Mouse (Mus musculus): ENCODE data around the gene Ctc1. TPM values are rescaled to one million over a fixed set of nuclear protein-coding genes. Genes with fewer than 3 reads are reported as not detected.
A peak's percentile ranks its signal among the peaks of the same experiment; 100 is the strongest.
"Not testable (repeated sequence)": the region's sequence is repeated elsewhere in the genome, so short reads cannot be mapped to it uniquely, and the experiment has no call there.

Ctc1 gene
- 79.6 and 86.1 TPM in 2 replicates for polyA plus RNA-seq (2016; fragmentation: Nextera tagmentation; extraction: Ambion mirVana)

GRCm38 (mm10) chr11:69015644-69016441, at the start of gene Ctc1:
Gene Ctc1, plus strand, starts transcription at chr11:69015911.
- Histone ChIP-seq H3K4me3 (peak within 1 kb of the TSS; percentile 71), H3K27ac (peak within 1 kb of the TSS; percentile 96), H3K27me3 (ENCODE audit: poor library complexity, severe bottlenecking) (no peaks in the 10 kb centered on the region), H3K9me3 (no peaks in the 10 kb centered on the region), H3K4me1 (peaks cover 35% of the 10 kb centered on the region), H3K36me3 (replicated peaks) (peaks cover 4% of the 10 kb centered on the region)
- DNase-seq (ENCODE audit: extremely low spot score, low spot score): peak; percentile 94
- WGBS: 6% methylated on average over 38 of the region's 38 CpGs

- H3K4me1 ChIP-seq: peaks cover 27% of the 10 kb centered on the region
- no peak overlapping the region for H3K27ac ChIP-seq
- H3K4me3 ChIP-seq: peak overlapping the region; percentile 1; the same call in 1 of the 2 replicates
- H3K36me3 ChIP-seq (replicated peaks): 0 out of 2 replicates have a peak, but pooled peaks cover 9% of the 10 kb centered on the region
- DNase-seq (ENCODE audit: extremely low spot score, low spot score): no peak
- WGBS: 59% methylated on average over 1 of the region's 1 CpGs
- peaks cover 26% of the 10 kb centered on the region for H3K27me3 ChIP-seq (ENCODE audit: poor library complexity, severe bottlenecking)
- no peaks in the 10 kb centered on the region for H3K9me3 ChIP-seq
Measured at GRCm38 (mm10) chr11:68966554-68966953, 49.2 kb upstream of the Ctc1 start.

- Histone ChIP-seq H3K27ac (peak within 1 kb of the TSS; percentile 78), H3K27me3 (ENCODE audit: poor library complexity, severe bottlenecking) (peaks cover 26% of the 10 kb centered on the region), H3K4me1 (peaks cover 30% of the 10 kb centered on the region), H3K36me3 (replicated peaks) (0 out of 2 replicates have a peak, but pooled peaks cover 11% of the 10 kb centered on the region), H3K9me3 (no peaks in the 10 kb centered on the region), H3K4me3 (peak within 1 kb of the TSS; percentile 71)
- under 1% methylated on average over 50 of the region's 50 CpGs for WGBS
- DNase-seq (ENCODE audit: extremely low spot score, low spot score): peak; percentile 90
Measured at GRCm38 (mm10) chr11:68967337-68968282, 48.1 kb upstream of the Ctc1 start, which contains the start of gene Slc25a35. Gene Slc25a35, plus strand, starts transcription at chr11:68968131.

DNA sequence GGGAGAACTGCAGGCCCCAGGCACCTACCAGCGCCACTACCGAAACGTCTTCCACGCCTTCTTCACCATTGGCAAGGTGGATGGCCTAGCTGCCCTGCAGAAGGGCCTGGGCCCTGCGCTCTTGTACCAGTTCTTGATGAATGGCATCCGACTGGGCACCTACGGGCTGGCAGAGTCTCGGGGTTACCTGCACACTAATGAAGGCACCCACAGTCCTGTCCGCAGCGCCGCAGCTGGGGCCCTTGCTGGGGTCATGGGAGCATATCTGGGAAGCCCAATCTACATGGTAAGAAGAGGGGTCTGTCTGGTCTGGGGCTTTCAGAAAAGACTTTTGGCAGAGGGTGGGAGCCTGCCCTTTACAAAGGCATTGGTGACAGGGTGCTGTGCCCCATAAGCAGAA, 47.0 kb upstream of the Ctc1 start:
- peak overlapping the region; percentile 71; the same call in 1 of the 2 replicates for H3K4me3 ChIP-seq
- no peaks in the 10 kb centered on the region for H3K9me3 ChIP-seq
- peaks cover 26% of the 10 kb centered on the region for H3K27me3 ChIP-seq (ENCODE audit: poor library complexity, severe bottlenecking)
- H3K4me1 ChIP-seq: peaks cover 37% of the 10 kb centered on the region
- H3K27ac ChIP-seq: no peak overlapping the region
- no peak for DNase-seq (ENCODE audit: extremely low spot score, low spot score)
- 80% methylated on average over 11 of the region's 11 CpGs for WGBS
- H3K36me3 ChIP-seq (replicated peaks): 0 out of 2 replicates have a peak, but pooled peaks cover 11% of the 10 kb centered on the region

DNA sequence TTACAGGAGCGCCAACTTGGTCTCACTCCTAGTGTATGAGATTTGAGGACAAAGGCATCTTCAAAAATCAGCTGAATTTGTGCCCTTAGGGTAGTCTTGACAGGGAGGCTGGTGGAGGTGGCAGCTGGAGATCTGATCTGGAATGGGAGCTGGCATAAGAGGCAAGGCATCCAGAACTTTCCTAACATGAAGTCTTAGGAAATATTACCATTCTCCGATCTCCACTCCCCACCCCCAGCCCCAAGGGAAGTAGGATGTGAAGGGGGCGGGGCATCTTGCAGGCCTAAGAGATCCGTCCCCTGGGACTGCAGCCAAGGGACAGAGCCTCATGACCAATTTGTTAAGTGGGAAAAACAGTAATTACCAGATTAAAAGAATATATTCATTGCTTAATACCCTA, 45.5 kb upstream of the Ctc1 start:
- 80% methylated on average over 4 of the region's 4 CpGs for WGBS
- H3K4me1 ChIP-seq: peaks cover 43% of the 10 kb centered on the region
- 0 out of 2 replicates have a peak, but pooled peaks cover 11% of the 10 kb centered on the region for H3K36me3 ChIP-seq (replicated peaks)
- no peaks in the 10 kb centered on the region for H3K9me3 ChIP-seq
- no peak overlapping the region for H3K27ac ChIP-seq
- peaks cover 35% of the 10 kb centered on the region for H3K27me3 ChIP-seq (ENCODE audit: poor library complexity, severe bottlenecking)
- H3K4me3 ChIP-seq: no peak overlapping the region
- DNase-seq (ENCODE audit: extremely low spot score, low spot score): no peak

- Histone ChIP-seq H3K4me1 (peaks cover 26% of the 10 kb centered on the region), H3K4me3 (peak overlapping the region; percentile 58), H3K27me3 (ENCODE audit: poor library complexity, severe bottlenecking) (peaks cover 27% of the 10 kb centered on the region), H3K36me3 (replicated peaks) (0 out of 2 replicates have a peak, but pooled peaks cover 11% of the 10 kb centered on the region), H3K27ac (peak overlapping the region; percentile 83)
- DNase-seq (ENCODE audit: extremely low spot score, low spot score): peak; percentile 90
- under 1% methylated on average over 38 of the region's 38 CpGs for WGBS
- not testable (repeated sequence) for H3K9me3 ChIP-seq
Measured at GRCm38 (mm10) chr11:68973250-68974058, 42.3 kb upstream of the Ctc1 start.

- Histone ChIP-seq H3K9me3 (no peaks in the 10 kb centered on the region), H3K36me3 (replicated peaks) (0 out of 2 replicates have a peak, but pooled peaks cover 11% of the 10 kb centered on the region), H3K27ac (peak overlapping the region; percentile 83), H3K27me3 (ENCODE audit: poor library complexity, severe bottlenecking) (peaks cover 21% of the 10 kb centered on the region), H3K4me1 (peaks cover 22% of the 10 kb centered on the region), H3K4me3 (peak overlapping the region; percentile 58)
- 22% methylated on average over 6 of the region's 6 CpGs for WGBS
- DNase-seq (ENCODE audit: extremely low spot score, low spot score): no peak
Measured at GRCm38 (mm10) chr11:68974059-68974450, 41.7 kb upstream of the Ctc1 start.

DNA sequence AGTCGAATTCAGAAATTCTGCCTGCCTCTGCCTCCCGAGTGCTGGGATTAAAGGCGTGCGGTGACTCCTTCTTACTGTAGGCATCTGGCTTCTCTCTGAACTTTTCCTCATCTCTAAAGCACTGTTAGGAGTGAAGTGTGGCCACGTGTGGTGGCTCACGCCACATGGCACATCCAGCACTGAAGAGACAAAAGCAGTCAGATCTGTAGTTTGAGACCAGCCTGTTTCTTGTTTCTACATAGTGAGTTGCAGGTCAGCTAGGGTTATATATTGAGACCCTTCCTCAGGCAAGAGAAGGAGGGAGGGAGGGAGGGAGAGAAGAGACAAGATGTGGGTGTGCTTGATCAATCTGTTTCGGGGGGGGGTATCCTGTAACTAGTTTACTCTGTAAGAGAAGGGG, 40.6 kb upstream of the Ctc1 start, which contains the start of gene Rangrf:
Gene Rangrf (minus strand): TSS at position 101 of the 400 bp plus-strand sequence.
- DNase-seq (ENCODE audit: extremely low spot score, low spot score): no peak
- 88% methylated on average over 7 of the region's 7 CpGs for WGBS
- H3K27me3 ChIP-seq (ENCODE audit: poor library complexity, severe bottlenecking): 0 out of 2 replicates have a peak, but pooled peaks cover 11% of the 10 kb centered on the region
- H3K4me3 ChIP-seq: peak within 1 kb of the TSS; percentile 58
- H3K36me3 ChIP-seq (replicated peaks): 0 out of 2 replicates have a peak, but pooled peaks cover 8% of the 10 kb centered on the region
- H3K4me1 ChIP-seq: peaks cover 22% of the 10 kb centered on the region
- peak within 1 kb of the TSS; percentile 83; the same call in 1 of the 2 replicates for H3K27ac ChIP-seq
- no peaks in the 10 kb centered on the region for H3K9me3 ChIP-seq

GRCm38 (mm10) chr11:68975601-68976000, 40.1 kb upstream of the Ctc1 start:
- H3K27me3 ChIP-seq (ENCODE audit: poor library complexity, severe bottlenecking): 0 out of 2 replicates have a peak, but pooled peaks cover 10% of the 10 kb centered on the region
- H3K4me1 ChIP-seq: peaks cover 22% of the 10 kb centered on the region
- no peak overlapping the region for H3K27ac ChIP-seq
- H3K36me3 ChIP-seq (replicated peaks): 0 out of 2 replicates have a peak, but pooled peaks cover 8% of the 10 kb centered on the region
- H3K4me3 ChIP-seq: no peak overlapping the region
- no peaks in the 10 kb centered on the region for H3K9me3 ChIP-seq
- no peak for DNase-seq (ENCODE audit: extremely low spot score, low spot score)
- 72% methylated on average over 1 of the region's 1 CpGs for WGBS

- Histone ChIP-seq H3K9me3 (no peaks in the 10 kb centered on the region), H3K27ac (no peak overlapping the region), H3K36me3 (replicated peaks) (no peaks in the 10 kb centered on the region), H3K4me3 (no peak overlapping the region), H3K4me1 (peaks cover under 1% of the 10 kb centered on the region; the same call in 1 of the 2 replicates), H3K27me3 (ENCODE audit: poor library complexity, severe bottlenecking) (0 out of 2 replicates have a peak, but pooled peaks cover 10% of the 10 kb centered on the region)
- no peak for DNase-seq (ENCODE audit: extremely low spot score, low spot score)
- 67% methylated on average over 5 of the region's 5 CpGs for WGBS
Measured at GRCm38 (mm10) chr11:68979320-68979733, 36.4 kb upstream of the Ctc1 start.

- Histone ChIP-seq H3K27ac (no peak overlapping the region), H3K4me3 (no peak overlapping the region), H3K9me3 (no peaks in the 10 kb centered on the region), H3K27me3 (ENCODE audit: poor library complexity, severe bottlenecking) (no peaks in the 10 kb centered on the region), H3K4me1 (no peaks in the 10 kb centered on the region), H3K36me3 (replicated peaks) (peaks cover 10% of the 10 kb centered on the region)
- 69% methylated on average over 3 of the region's 3 CpGs for WGBS
- no peak for DNase-seq (ENCODE audit: extremely low spot score, low spot score)
Measured at GRCm38 (mm10) chr11:68980919-68981318, 34.8 kb upstream of the Ctc1 start.

Data from forebrain, embryonic 10.5 days (tissue).